Mouse (Mus musculus): ENCODE measurements around the gene Gm20937.
"Not testable (repeated sequence)": the region's sequence is repeated elsewhere in the genome, so short reads cannot be mapped to it uniquely, and the experiment has no call there.

The Gm20937 gene

DNA sequence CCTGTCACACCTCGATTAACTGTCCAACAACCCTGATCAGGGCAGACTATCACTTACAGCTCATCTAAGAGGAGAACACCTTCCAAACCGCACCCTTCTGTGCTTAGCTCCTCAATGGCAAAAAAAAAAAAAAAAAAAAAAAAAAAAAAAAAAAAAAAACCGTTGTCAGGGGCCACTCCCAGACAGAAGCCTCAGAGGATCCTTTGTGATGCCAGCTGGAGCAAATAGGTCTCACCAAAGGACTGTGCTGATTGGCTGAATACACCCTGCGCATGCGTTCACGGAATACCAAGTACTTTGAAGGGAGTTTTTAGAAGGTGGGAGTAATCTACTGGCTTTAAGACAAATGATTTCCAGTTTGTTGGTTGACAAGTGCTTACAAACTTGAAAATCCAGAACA is at the start of gene Gm20937:
TSS of gene Gm20937 (minus strand) at position 101 of the 400 bp plus-strand sequence.
- DNase-seq (ENCODE audit: low spot score) = not testable (repeated sequence)

Data from testis, postnatal 10 days (tissue).